Mouse (Mus musculus): ENCODE data around the gene Gab3.

DNA sequence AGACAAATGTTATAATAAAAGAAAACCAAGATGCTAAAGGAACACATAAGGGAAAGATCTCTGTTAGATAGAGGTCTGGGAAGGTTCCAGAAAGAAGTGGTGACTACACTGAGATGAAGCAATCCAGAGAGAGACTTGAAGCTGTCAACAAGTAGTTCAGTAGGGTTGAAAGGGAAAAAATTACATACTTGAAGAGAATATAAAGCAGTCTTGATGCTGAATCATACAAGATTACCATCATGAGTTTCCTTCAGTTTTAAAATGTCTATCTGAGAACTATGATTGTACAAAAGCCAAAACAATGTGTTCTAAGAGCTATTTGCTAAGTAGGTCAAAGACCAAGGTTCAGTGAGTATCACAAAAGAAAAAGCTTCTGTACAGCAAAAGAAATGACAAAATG, 48.6 kb downstream of the Gab3 start:
- no peak for TF ChIP-seq CTCF (conservative IDR thresholded peaks at IDR 0.05; ENCODE audit: low read length)
- TF ChIP-seq NANOG (IDR thresholded peaks at IDR 0.05; ENCODE audit: borderline replicate concordance, low read length) = no peak
- no peak for TF ChIP-seq POU5F1 (IDR thresholded peaks at IDR 0.05; ENCODE audit: borderline replicate concordance, low read length)

Measured in E14TG2a.4 (cell line).